Mouse (Mus musculus) mammary gland, adult 2 months (tissue): Measurements from ENCODE around the gene Olfr714. TPM values are rescaled to one million over a fixed set of nuclear protein-coding genes. Genes with fewer than 3 reads are reported as not detected.

Experiments used
- polyA plus RNA-seq: library from polyadenylated mRNA; depleted of rRNA; stranded (reverse); fragments of >200 nt; gene quantifications from 2 replicates; pipeline ENCODE4 v1.2.3, GENCODE M21; 2012; ENCODE audit warnings: low replicate concordance; rRNA removed

Olfr714 gene
- not detected in 2 replicates for polyA plus RNA-seq

GRCm38 (mm10) chr7:107070681-107071080 is at the start of gene Olfr714:
Gene Olfr714, plus strand, starts transcription at chr7:107070981.

GRCm38 (mm10) chr7:107030874-107031273 is 39.9 kb upstream of the Olfr714 start, which contains the start of gene Olfr713:
Gene Olfr713, plus strand, starts transcription at chr7:107031174.

GRCm38 (mm10) chr7:107092920-107093319 is 22.1 kb downstream of the Olfr714 start, which contains the start of gene Olfr17:
Gene Olfr17, plus strand, starts transcription at chr7:107093220.

GRCm38 (mm10) chr7:107110269-107110668 is 39.5 kb downstream of the Olfr714 start, which contains the start of gene Olfr715b:
Gene Olfr715b, minus strand, starts transcription at chr7:107110369.

Other genes starting within 250 kb of the Olfr714 start
- not detected in 2 replicates for gene Olfr702, start 237.1 kb upstream of the Olfr714 start, polyA plus RNA-seq
- gene Olfr703, start 227.6 kb upstream of the Olfr714 start, polyA plus RNA-seq = not detected in 2 replicates
- gene Olfr704, start 207.8 kb upstream of the Olfr714 start, polyA plus RNA-seq = not detected in 2 replicates
- not detected in 2 replicates for gene Olfr705, start 194.1 kb upstream of the Olfr714 start, polyA plus RNA-seq
- not detected in 2 replicates for gene Olfr706, start 182.8 kb upstream of the Olfr714 start, polyA plus RNA-seq
- gene Olfr707, start 169.7 kb upstream of the Olfr714 start, polyA plus RNA-seq = not detected in 2 replicates
- not detected in 2 replicates for gene Olfr1532-ps1, start 163.0 kb upstream of the Olfr714 start, polyA plus RNA-seq
- gene Olfr709-ps1, start 138.8 kb upstream of the Olfr714 start, polyA plus RNA-seq = not detected in 2 replicates
- gene Olfr710, start 122.7 kb upstream of the Olfr714 start, polyA plus RNA-seq = not detected in 2 replicates
- gene Olfr6, start 107.0 kb upstream of the Olfr714 start, polyA plus RNA-seq = not detected in 2 replicates
- gene Olfr711, start 95.5 kb upstream of the Olfr714 start, polyA plus RNA-seq = not detected in 2 replicates
- gene Olfr2, start 64.9 kb upstream of the Olfr714 start, polyA plus RNA-seq = not detected in 2 replicates
- gene Olfr713, start 39.8 kb upstream of the Olfr714 start, polyA plus RNA-seq = not detected in 2 replicates
- gene Olfr17, start 22.2 kb downstream of the Olfr714 start, polyA plus RNA-seq = not detected in 2 replicates
- not detected in 2 replicates for gene Olfr715b, start 39.4 kb downstream of the Olfr714 start, polyA plus RNA-seq
- not detected in 2 replicates for gene Olfr715, start 60.1 kb downstream of the Olfr714 start, polyA plus RNA-seq
- gene Olfr716, start 67.3 kb downstream of the Olfr714 start, polyA plus RNA-seq = not detected in 2 replicates
- not detected in 2 replicates for gene Nlrp14, start 96.0 kb downstream of the Olfr714 start, polyA plus RNA-seq
- gene Rbmxl2, start 138.5 kb downstream of the Olfr714 start, polyA plus RNA-seq = not detected in 2 replicates